Mouse (Mus musculus): Measurements from ENCODE around the gene Tcf12. TPM values are rescaled to one million over a fixed set of nuclear protein-coding genes. Genes with fewer than 3 reads are reported as not detected.

The Tcf12 gene
- total RNA-seq, 2 experiments from 2014 or later, result 67.2 to 68.1 TPM

GRCm38 (mm10) chr9:71986716-71987115, 125.0 kb downstream of the Tcf12 start:
- DNase-seq (ENCODE audit: low spot score in 2 of 2), result no peak

DNA sequence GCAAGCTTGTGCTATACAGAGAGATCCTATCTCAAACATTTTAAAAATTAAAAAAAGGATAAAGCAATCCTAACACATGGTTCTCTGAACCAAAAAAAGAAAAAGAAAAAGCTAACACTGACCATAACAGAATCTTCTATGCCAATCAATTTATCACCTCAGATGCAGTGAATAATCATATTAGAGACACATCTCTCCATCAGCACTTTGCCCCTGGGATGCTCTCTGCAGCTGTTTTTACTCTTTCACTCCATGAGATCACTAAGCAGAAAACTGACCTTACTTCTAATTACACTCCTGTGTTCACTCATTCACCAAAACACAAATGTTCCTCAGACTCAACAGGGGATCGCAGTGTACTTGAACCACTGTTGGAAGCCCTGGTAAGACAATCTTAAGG, 128.8 kb downstream of the Tcf12 start:
- DNase-seq (ENCODE audit: low spot score in 2 of 2), result no peak

- DNase-seq (ENCODE audit: low spot score in 2 of 2), result no peak
Observed at GRCm38 (mm10) chr9:71981071-71981470, 130.6 kb downstream of the Tcf12 start.

DNA sequence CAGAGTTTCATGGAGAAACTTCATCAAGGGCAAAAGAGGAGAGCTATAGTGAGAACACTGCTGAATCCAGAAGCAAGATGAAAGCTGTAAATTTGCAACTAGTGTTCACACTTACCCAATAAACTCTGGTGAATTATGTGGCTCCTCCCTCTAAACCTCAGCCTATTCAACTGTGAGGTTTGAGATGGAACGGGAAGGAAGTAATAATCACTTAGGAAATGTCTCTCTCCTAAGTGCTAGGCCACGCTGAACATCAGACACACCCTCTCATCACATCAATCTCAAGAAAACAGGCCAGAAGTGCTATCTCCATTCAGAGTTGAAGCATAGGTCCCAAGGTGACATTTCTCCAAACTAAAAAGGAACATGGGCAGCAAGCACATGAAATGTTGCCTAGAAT, 131.1 kb downstream of the Tcf12 start:
- no peak for DNase-seq (ENCODE audit: low spot score in 2 of 2)

DNA sequence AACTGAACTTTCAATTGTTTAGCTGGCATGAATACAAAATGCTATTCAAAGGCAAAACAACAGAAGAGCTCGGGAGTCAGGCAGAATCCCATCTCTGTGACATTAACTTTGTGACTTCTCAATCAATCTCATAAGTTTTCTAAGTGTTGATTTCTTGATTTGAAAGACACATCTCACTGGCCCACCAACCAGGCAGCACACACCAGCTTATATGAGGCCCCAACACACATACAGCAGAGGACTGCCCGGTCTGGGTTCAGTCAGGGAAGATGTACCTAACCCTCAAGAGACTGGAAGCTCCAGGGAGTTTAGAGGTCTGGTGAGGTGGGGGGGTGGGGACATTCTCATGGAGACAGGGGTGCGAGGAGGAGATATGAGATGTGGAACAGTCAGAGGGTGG, 132.8 kb downstream of the Tcf12 start:
- no peak for DNase-seq (ENCODE audit: low spot score in 2 of 2)

DNA sequence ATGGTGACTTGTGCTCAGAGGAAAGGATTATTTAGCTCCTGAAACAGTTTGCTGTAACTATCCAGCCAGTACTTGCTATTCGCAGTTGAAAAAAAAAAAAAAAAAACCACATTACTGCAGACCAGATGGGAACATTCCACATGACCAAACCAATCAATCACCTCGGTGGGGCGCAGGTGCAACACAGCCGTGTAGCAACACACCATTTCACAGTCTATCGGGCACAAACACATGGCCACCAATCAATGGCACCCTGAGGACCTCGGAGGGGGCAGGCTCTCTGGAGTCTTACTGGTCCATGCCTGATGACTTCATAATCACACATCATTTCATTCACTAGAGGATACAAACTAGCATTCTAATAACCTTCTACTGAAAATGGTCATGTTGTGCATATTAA, 135.6 kb downstream of the Tcf12 start:
- no peak for DNase-seq (ENCODE audit: low spot score in 2 of 2)

GRCm38 (mm10) chr9:71975141-71975540, 136.5 kb downstream of the Tcf12 start:
- DNase-seq (ENCODE audit: low spot score in 2 of 2), result no peak

DNA sequence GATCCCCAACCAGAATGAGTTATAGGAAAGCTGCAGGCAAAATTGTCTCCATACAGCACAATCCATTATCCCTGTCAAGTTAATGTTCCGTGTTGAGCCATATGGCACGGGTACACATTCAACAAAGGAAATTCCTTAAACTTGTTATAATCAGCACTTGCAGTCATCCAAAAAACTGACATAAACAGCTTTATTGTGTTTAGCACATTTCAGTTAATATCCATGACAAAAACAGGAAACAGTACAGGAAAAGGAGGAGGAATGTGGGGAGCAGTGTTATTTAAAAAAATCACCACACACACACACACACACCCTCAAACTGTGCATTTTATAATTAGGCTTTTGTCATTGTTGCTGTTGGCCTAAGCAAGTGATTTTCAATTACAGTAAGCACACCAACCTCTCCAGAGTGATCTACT, 137.1 kb downstream of the Tcf12 start:
- no peak for DNase-seq (ENCODE audit: low spot score in 2 of 2)

- no peak for DNase-seq (ENCODE audit: low spot score in 2 of 2)
Observed at GRCm38 (mm10) chr9:71964039-71964438, 147.6 kb downstream of the Tcf12 start.

DNA sequence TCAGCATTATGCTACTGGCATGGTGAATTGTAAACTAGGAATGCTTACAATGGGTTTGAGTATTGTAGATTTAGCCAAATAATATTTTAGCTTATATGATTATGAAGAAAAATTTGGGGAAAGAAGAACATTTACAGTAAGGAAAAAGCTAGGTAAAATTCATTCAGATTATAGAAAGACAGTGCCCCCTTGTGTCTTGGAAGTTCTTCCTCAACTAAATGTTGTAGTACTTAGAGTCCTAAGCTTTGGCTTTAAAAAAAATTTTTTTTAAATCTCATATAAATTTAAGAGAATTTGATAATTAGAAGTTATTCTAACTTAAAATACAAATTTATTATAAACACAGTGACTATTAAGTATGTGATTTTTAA, 151.7 kb downstream of the Tcf12 start:
- no peak for DNase-seq (ENCODE audit: low spot score in 2 of 2)

- DNase-seq (ENCODE audit: low spot score in 2 of 2), result no peak
Observed at GRCm38 (mm10) chr9:71959259-71960025, 152.2 kb downstream of the Tcf12 start.

- no peak for DNase-seq (ENCODE audit: low spot score in 2 of 2)
Observed at GRCm38 (mm10) chr9:71953217-71953616, 158.5 kb downstream of the Tcf12 start.

DNA sequence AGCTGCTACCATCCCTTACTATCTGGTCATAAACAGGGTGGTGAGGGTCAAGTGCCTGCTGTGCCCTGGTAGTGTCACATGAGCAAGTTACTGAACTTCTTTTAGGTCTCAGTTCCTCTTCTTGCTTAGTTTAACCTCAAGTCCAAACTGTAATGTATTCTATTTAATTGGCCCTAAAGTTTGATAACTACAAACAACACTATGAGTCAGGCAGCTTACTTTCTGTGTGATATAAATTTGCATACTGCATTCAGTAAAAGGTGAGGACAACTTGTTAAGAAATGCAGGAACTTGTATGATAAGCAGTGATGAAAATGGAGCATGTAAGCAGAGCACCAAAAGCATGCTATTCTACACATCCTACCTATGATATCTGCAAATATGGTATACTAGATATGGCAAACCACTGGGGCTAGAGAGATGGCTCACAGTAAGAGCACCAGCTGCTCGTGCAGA, 159.0 kb downstream of the Tcf12 start:
- no peak for DNase-seq (ENCODE audit: low spot score in 2 of 2)

DNA sequence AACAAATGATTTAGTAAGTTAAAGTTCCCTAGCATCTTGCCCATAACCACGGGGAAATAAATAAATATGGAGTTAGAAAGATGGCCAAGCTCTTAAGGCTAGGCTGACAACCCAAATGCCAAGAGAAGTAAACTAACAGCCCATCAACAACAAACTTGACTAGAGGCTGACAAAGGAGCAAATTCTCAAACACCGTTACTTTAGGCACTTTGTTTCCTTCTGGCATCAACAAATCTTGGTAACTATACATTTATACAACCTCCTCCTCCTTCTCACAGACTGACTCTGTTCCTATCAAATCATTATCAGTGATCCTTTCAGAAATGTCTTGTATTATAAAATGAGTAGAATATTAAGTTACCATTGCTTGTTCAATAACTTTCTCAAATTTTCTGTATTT, 159.7 kb downstream of the Tcf12 start:
- DNase-seq (ENCODE audit: low spot score in 2 of 2), result no peak

GRCm38 (mm10) chr9:71951341-71951740, 160.3 kb downstream of the Tcf12 start:
- DNase-seq (ENCODE audit: low spot score in 2 of 2), result no peak

DNA sequence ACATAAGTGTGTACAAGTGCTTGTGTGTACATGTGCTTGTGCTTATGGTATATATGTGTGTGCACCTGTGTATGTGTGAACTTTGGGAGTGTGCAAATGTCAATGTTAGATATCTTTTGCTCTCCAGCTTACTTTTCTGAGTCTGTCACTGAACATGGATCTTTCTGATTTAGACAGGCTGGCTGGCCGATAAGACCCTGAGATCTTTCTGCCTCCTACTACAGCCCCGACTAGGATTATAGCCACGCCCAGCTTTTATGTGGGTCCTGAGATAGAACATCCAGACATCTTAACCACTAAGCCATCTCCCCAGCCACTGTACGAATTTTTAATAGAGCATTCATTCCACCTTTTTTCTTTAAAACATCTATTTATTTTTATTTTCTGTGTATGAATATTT, 166.9 kb downstream of the Tcf12 start:
- no peak for DNase-seq (ENCODE audit: low spot score in 2 of 2)

GRCm38 (mm10) chr9:71942424-71942823, 169.2 kb downstream of the Tcf12 start:
- DNase-seq (ENCODE audit: low spot score in 2 of 2), result no peak

DNA sequence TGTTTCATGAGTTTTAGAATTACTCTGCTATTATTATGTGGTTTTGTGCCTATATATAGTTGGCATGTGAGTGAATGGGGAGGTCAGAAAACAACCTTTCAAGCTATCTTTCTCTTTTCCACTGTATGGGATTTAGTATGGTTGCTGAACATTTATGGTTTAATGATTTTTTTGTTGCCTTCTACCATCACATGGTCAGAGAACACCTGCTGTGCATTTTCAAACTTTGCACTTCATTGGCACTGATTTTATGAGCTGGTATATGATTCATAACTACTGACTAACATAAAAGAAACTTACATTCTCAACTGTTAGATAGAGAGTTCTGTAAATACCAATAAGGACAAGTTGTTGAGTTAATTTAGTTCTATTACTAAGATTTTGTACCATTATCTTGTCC, 171.7 kb downstream of the Tcf12 start:
- no peak for DNase-seq (ENCODE audit: low spot score in 2 of 2)

DNA sequence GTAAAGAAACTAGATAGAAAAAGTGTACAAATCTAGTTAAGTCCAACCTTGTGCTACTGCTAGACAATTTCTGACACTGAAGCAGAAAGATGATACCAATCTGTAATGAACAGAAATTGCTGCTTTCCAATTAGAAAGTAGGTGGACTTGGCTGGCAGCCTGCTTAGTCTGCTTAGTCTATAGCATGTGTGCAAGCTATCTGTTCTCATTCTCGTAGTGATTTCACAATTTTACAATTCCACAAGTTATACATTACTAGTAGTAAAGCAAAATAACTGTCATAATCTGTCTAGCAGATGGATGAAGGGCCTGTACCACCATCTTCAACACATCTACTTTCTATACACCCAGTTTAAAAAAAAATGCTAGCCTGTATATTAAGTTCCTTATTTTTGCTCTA, 175.5 kb downstream of the Tcf12 start:
- no peak for DNase-seq (ENCODE audit: low spot score in 2 of 2)

GRCm38 (mm10) chr9:71934833-71935232, 176.8 kb downstream of the Tcf12 start:
- DNase-seq (ENCODE audit: low spot score in 2 of 2), result no peak

DNA sequence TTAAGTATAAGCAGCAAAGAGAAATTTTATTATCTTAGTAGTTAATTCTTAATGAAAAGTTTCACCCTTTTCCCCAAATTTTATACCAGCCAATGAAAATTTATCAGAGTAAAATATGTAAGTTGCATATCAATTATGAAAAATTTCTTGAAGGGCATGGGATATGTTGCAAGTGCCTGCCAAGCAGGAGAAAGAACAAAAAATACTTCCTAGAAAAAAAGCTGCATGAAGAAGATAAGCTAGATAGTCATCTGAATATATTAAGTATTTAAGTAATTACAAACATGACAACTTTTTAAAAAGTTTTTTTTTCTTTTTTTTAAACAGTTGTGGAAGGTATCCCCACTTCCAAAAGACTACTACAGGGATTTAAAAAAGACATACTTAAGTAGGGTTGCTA, 179.7 kb downstream of the Tcf12 start:
- DNase-seq (ENCODE audit: low spot score in 2 of 2), result no peak

DNA sequence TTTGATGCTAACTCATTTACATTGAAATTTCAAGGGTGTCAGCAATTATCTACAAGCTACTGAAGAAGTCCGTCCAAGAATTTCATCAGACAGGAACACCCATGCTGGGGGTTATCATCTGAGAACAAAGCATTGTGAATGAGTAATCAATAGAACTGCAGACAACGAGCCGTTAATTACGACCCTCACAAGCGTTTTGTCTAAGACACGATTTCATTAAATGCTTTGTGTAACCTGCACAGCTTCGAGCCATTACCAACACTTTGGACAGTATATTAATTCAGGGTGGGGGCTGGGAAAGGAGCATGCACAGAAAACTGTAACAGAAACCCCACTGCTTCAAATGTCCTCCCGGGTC, 180.3 kb downstream of the Tcf12 start:
- DNase-seq (ENCODE audit: low spot score in 2 of 2), result no peak
